Mouse (Mus musculus): ENCODE results near the gene Kcnip2.
A peak's percentile ranks its signal among the peaks of the same experiment; 100 is the strongest.

The Kcnip2 gene

GRCm38 (mm10) chr19:45815831-45816405, at the start of gene Kcnip2:
Kcnip2 (minus strand) TSS chr19:45816061.
- no peak for DNase-seq (ENCODE audit: low spot score in 2 of 2)

- DNase-seq (ENCODE audit: low spot score in 2 of 2) = no peak
Measured at GRCm38 (mm10) chr19:45855284-45855920, 39.5 kb upstream of the Kcnip2 start.

- DNase-seq (ENCODE audit: low spot score in 2 of 2) = no peak
Measured at GRCm38 (mm10) chr19:45854521-45854920, 38.7 kb upstream of the Kcnip2 start.

GRCm38 (mm10) chr19:45847733-45848093, 31.9 kb upstream of the Kcnip2 start:
- DNase-seq (ENCODE audit: low spot score in 2 of 2) = no peak

- no peak for DNase-seq (ENCODE audit: low spot score in 2 of 2)
Measured at GRCm38 (mm10) chr19:45847016-45847732, 31.3 kb upstream of the Kcnip2 start.

- no peak for DNase-seq (ENCODE audit: low spot score in 2 of 2)
Measured at GRCm38 (mm10) chr19:45844209-45844608, 28.3 kb upstream of the Kcnip2 start.

GRCm38 (mm10) chr19:45843424-45843823, 27.6 kb upstream of the Kcnip2 start:
- no peak for DNase-seq (ENCODE audit: low spot score in 2 of 2)

- no peak for DNase-seq (ENCODE audit: low spot score in 2 of 2)
Measured at GRCm38 (mm10) chr19:45837050-45837994, 21.5 kb upstream of the Kcnip2 start.

- DNase-seq (ENCODE audit: low spot score in 2 of 2) = no peak
Measured at GRCm38 (mm10) chr19:45835490-45835889, 19.6 kb upstream of the Kcnip2 start.

GRCm38 (mm10) chr19:45833665-45834064, 17.8 kb upstream of the Kcnip2 start:
- DNase-seq (ENCODE audit: low spot score in 2 of 2) = no peak

- DNase-seq (ENCODE audit: low spot score in 2 of 2) = no peak
Measured at GRCm38 (mm10) chr19:45830679-45831078, 14.8 kb upstream of the Kcnip2 start.

GRCm38 (mm10) chr19:45827736-45828135, 11.9 kb upstream of the Kcnip2 start:
- no peak for DNase-seq (ENCODE audit: low spot score in 2 of 2)

- DNase-seq (ENCODE audit: low spot score in 2 of 2) = no peak
Measured at GRCm38 (mm10) chr19:45827125-45827524, 11.3 kb upstream of the Kcnip2 start.

GRCm38 (mm10) chr19:45826146-45826545, 10.3 kb upstream of the Kcnip2 start:
- DNase-seq (ENCODE audit: low spot score in 2 of 2) = no peak

GRCm38 (mm10) chr19:45821832-45822231, 6.0 kb upstream of the Kcnip2 start:
- DNase-seq (ENCODE audit: low spot score in 2 of 2) = no peak

- no peak for DNase-seq (ENCODE audit: low spot score in 2 of 2)
Measured at GRCm38 (mm10) chr19:45817816-45818490, 2.1 kb upstream of the Kcnip2 start.

GRCm38 (mm10) chr19:45816727-45817126, 866 bp upstream of the Kcnip2 start:
- DNase-seq (ENCODE audit: low spot score in 2 of 2) = no peak

GRCm38 (mm10) chr19:45815170-45815569, 691 bp downstream of the Kcnip2 start:
- DNase-seq (ENCODE audit: low spot score in 2 of 2) = no peak

GRCm38 (mm10) chr19:45813801-45814200, 2.1 kb downstream of the Kcnip2 start:
- DNase-seq (ENCODE audit: low spot score in 2 of 2) = no peak

GRCm38 (mm10) chr19:45813263-45813662, 2.6 kb downstream of the Kcnip2 start:
- DNase-seq (ENCODE audit: low spot score in 2 of 2) = peak; percentile 63 to 80

- DNase-seq (ENCODE audit: low spot score in 2 of 2) = no peak
Measured at GRCm38 (mm10) chr19:45812673-45813252, 3.1 kb downstream of the Kcnip2 start.
